Mouse (Mus musculus) C2C12 (cell line): ENCODE measurements around the gene Patj. TPM values are rescaled to one million over a fixed set of nuclear protein-coding genes. Genes with fewer than 3 reads are reported as not detected.

Source experiments
- H3K27me3 ChIP-seq: one replicate; pipeline ENCODE4 v1.6.1; 2011; ENCODE audit not compliant: control insufficient read depth, insufficient read depth, insufficient read length
- H3K36me3 ChIP-seq: one replicate; pipeline ENCODE4 v1.6.1; 2011; ENCODE audit not compliant: control insufficient read depth, insufficient read depth
- H3K4me3 ChIP-seq: one replicate; pipeline ENCODE4 v1.5.1; 2011; ENCODE audit warnings: mild to moderate bottlenecking, control low read depth; ENCODE audit not compliant: poor library complexity, insufficient read depth, severe bottlenecking
- H3K79me2 ChIP-seq: one replicate; pipeline ENCODE4 v1.6.1; 2011; ENCODE audit not compliant: control insufficient read depth, insufficient read depth
- H3K79me3 ChIP-seq: one replicate; pipeline ENCODE4 v1.6.1; 2011; ENCODE audit warnings: low read depth, control low read depth
- H3ac ChIP-seq: one replicate; pipeline ENCODE3; 2011; ENCODE audit warnings: low read depth; ENCODE audit not compliant: control insufficient read depth, insufficient read length
- CEBPB ChIP-seq: IDR thresholded peaks from one replicate; pipeline ENCODE4 v1.6.1; 2011; ENCODE audit warnings: low read depth, mild to moderate bottlenecking, control low read depth, moderate library complexity
- CTCF ChIP-seq: IDR thresholded peaks from one replicate; pipeline ENCODE4 v1.5.1; 2011; ENCODE audit not compliant: control insufficient read depth, insufficient read depth, insufficient read length
- FOSL1 ChIP-seq: IDR thresholded peaks from one replicate; pipeline ENCODE4 v1.8.0; 2011; ENCODE audit warnings: mild to moderate bottlenecking, low read length; ENCODE audit not compliant: poor library complexity, insufficient read depth, severe bottlenecking
- MAX ChIP-seq: IDR thresholded peaks from one replicate; pipeline ENCODE4 v1.6.1; 2011; ENCODE audit warnings: mild to moderate bottlenecking, control low read depth
- MYOD1 ChIP-seq: IDR thresholded peaks from one replicate; pipeline ENCODE4 v1.6.1; 2011; ENCODE audit warnings: low read depth; ENCODE audit not compliant: control insufficient read depth, insufficient read length
- MYOG ChIP-seq: IDR thresholded peaks from one replicate; pipeline ENCODE4 v1.6.1; 2011; ENCODE audit not compliant: control insufficient read depth, insufficient read length; ENCODE audit errors: extremely low read depth
- USF1 ChIP-seq: IDR thresholded peaks from one replicate; pipeline ENCODE4 v1.6.1; 2011; ENCODE audit warnings: low read depth, mild to moderate bottlenecking, control low read depth, moderate library complexity
- polyA plus RNA-seq: library from polyadenylated mRNA; unstranded; fragments of >200 nt; fragmentation: generic; extraction: Trizol; gene quantifications from one replicate; pipeline ENCODE4 v1.2.1, GENCODE M21; 2012; ENCODE audit warnings: missing spikeins

Gene Patj
- polyA plus RNA-seq, 1 experiment: 3.3 TPM

DNA sequence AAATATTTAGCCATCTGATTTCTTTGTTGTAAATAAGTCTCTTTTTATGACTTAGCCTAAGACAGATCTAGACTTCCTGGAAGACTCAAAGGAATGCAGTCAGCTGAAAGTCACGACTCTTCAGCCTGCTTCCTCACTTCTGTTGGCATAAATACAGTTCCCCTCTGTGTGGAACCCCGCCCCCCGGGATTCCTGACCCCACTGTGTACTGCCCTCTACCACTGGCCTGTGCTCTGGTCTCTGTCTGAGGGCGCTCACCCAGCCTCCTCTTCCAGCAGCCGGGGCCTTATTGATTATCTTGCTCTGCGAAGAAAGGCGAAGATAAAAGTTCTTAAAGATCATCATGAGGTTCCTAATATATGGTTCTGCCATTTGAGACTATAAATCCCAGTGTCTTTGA lies 258.1 kb downstream of the Patj start:
- no peaks in the 10 kb centered on the region for H3K27me3 ChIP-seq
- H3K79me3 ChIP-seq: no peaks in the 10 kb centered on the region
- H3K79me2 ChIP-seq: no peaks in the 10 kb centered on the region
- H3K36me3 ChIP-seq: no peaks in the 10 kb centered on the region
- H3ac ChIP-seq: no peak overlapping the region
- TF ChIP-seq CEBPB (no peak), MYOD1 (no peak), FOSL1 (no peak), CTCF (no peak), USF1 (no peak), MYOG (no peak), MAX (no peak)
- H3K4me3 ChIP-seq: no peak overlapping the region

DNA sequence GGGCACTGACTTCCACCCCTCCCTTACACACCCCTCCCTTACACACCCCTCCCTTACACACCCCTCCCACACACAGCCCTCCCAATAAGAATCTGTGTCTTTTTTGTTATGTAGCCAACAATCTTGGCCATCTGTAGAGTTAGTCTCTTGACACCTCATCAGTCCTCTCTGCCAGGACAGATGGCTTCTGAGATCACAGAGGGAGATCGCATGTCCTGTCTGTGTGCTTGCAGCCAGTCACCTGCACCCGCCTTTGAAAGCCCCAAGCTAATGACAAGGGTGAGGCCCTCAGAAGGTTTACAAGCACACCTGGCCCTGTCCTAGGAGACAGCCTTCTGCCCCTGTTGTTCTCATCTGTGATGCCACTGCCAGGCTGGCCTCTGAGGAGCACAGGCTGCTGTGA lies 258.8 kb downstream of the Patj start:
- no peaks in the 10 kb centered on the region for H3K27me3 ChIP-seq
- no peaks in the 10 kb centered on the region for H3K36me3 ChIP-seq
- H3K79me2 ChIP-seq: no peaks in the 10 kb centered on the region
- H3K79me3 ChIP-seq: no peaks in the 10 kb centered on the region
- no peak overlapping the region for H3K4me3 ChIP-seq
- H3ac ChIP-seq: no peak overlapping the region
- TF ChIP-seq MYOD1 (no peak), CEBPB (no peak), MAX (no peak), FOSL1 (no peak), USF1 (no peak), MYOG (no peak), CTCF (no peak)

DNA sequence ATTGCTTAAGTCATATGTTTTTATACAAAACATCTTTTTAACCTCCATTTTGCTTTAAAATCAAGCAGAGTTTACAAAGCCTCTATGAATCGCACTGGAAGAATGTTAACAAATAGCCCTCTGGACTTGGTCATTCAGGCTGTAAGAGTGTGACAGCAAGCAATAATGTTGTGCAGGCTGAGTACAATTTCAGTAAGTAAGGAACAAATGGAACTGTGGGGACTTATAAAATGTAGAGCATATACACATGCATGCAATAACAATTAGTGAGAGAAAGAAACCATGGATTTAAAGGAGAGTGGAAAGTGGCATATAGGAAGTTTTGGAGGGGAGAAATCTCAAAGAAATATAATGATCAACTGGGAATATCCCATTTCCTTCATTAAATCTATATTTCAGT lies 261.2 kb downstream of the Patj start:
- no peak overlapping the region for H3K4me3 ChIP-seq
- H3K27me3 ChIP-seq: no peaks in the 10 kb centered on the region
- H3K36me3 ChIP-seq: no peaks in the 10 kb centered on the region
- TF ChIP-seq MYOG: no peak
- TF ChIP-seq CEBPB: no peak
- TF ChIP-seq FOSL1: no peak
- TF ChIP-seq USF1: no peak
- no peak for TF ChIP-seq CTCF
- no peak for TF ChIP-seq MYOD1
- TF ChIP-seq MAX: no peak
- no peak overlapping the region for H3ac ChIP-seq
- H3K79me2 ChIP-seq: no peaks in the 10 kb centered on the region
- no peaks in the 10 kb centered on the region for H3K79me3 ChIP-seq

DNA sequence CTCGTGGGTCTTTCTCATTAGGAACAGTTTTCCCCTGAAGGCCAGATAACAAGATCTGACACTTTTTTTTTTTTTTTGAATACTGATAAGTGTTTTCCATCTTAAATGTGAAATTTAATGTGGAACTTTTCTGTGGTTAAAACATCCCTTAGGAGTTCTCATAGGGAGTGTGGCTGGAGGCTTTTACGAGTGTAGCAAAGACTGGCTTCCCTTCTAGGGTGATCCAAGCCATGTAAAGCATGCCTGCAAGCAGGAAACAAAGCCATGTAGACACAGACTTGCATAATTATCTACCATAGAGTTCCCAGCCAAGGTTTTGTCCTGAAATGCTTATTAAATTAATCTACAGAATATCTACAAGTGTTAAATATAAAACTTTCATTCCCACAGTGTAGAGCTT lies 263.4 kb downstream of the Patj start:
- H3ac ChIP-seq: no peak overlapping the region
- H3K79me2 ChIP-seq: no peaks in the 10 kb centered on the region
- TF ChIP-seq CEBPB (no peak), MAX (no peak), USF1 (no peak), FOSL1 (no peak)
- H3K79me3 ChIP-seq: no peaks in the 10 kb centered on the region
- H3K4me3 ChIP-seq: no peak overlapping the region
- no peaks in the 10 kb centered on the region for H3K36me3 ChIP-seq
- H3K27me3 ChIP-seq: no peaks in the 10 kb centered on the region

DNA sequence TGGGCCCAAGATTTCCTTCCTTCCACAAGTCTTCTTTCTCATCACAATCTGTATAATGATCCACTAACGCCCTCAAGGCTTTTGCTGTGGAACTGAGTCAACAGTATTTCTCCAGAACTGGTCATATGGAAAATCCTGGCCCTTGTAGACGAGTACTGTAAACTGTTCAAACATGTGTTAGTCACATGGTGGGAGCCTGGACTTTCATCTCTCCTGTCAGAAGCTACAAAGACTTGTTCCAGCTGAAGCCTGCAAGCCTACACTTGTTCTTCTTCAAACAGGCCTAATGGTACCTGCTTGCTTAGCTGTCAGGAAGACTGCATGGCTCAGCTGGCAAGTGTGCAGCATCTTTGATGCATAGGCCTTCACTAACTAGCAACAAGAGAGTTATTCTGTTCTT lies 264.9 kb downstream of the Patj start:
- H3K79me3 ChIP-seq: no peaks in the 10 kb centered on the region
- no peak overlapping the region for H3ac ChIP-seq
- H3K27me3 ChIP-seq: no peaks in the 10 kb centered on the region
- no peak for TF ChIP-seq MYOD1
- no peak for TF ChIP-seq FOSL1
- no peak for TF ChIP-seq USF1
- no peak for TF ChIP-seq MAX
- TF ChIP-seq MYOG: no peak
- TF ChIP-seq CTCF: no peak
- TF ChIP-seq CEBPB: no peak
- H3K36me3 ChIP-seq: no peaks in the 10 kb centered on the region
- no peak overlapping the region for H3K4me3 ChIP-seq
- no peaks in the 10 kb centered on the region for H3K79me2 ChIP-seq

DNA sequence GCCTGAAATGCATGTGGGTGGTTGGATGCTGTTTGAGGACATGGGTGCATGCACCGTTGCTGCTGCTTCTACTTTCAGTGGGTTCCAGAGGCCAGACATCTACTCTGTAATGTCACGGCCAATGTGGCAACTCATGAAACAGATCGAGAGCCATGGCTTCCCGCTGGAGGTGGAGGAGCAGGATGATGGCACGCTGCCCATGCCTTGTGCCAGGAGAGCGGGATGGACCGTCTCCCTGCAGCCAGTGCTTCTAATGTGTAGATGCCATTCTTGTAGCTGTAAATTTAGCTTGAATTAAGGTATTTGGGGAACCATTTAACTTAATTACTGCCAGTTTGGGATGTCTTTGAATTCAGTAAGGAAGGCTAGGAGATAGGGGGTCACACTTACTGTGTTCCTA lies 270.3 kb downstream of the Patj start:
- Histone ChIP-seq H3K79me3 (no peaks in the 10 kb centered on the region), H3K79me2 (no peaks in the 10 kb centered on the region), H3K27me3 (no peaks in the 10 kb centered on the region), H3K4me3 (no peak overlapping the region), H3K36me3 (no peaks in the 10 kb centered on the region), H3ac (no peak overlapping the region)
- no peak for TF ChIP-seq MYOG
- TF ChIP-seq CTCF: no peak
- no peak for TF ChIP-seq CEBPB
- no peak for TF ChIP-seq USF1
- no peak for TF ChIP-seq MAX
- no peak for TF ChIP-seq MYOD1
- TF ChIP-seq FOSL1: no peak
